Mouse (Mus musculus) layer of hippocampus, adult 9-11 months (tissue): ENCODE results near the gene Gm17428.

Source experiments
- DNase-seq: peaks from one replicate; pipeline ENCODE4 v3.0.0; 2022

Gene Gm17428

GRCm38 (mm10) chr14:55014991-55015766 lies 38.4 kb downstream of the Gm17428 start, which contains the start of gene Ngdn:
Ngdn (plus strand) TSS chr14:55015454.
- DNase-seq: peak; percentile 100

GRCm38 (mm10) chr14:55015767-55016111 lies 39.0 kb downstream of the Gm17428 start:
- DNase-seq: no peak

- no peak for DNase-seq
Measured at GRCm38 (mm10) chr14:55016876-55017275, 40.1 kb downstream of the Gm17428 start.

GRCm38 (mm10) chr14:55020394-55020793 lies 43.7 kb downstream of the Gm17428 start:
- DNase-seq: no peak

GRCm38 (mm10) chr14:55023011-55023410 lies 46.3 kb downstream of the Gm17428 start:
- DNase-seq: no peak

GRCm38 (mm10) chr14:55024236-55024635 lies 47.5 kb downstream of the Gm17428 start:
- no peak for DNase-seq

- no peak for DNase-seq
Measured at GRCm38 (mm10) chr14:55025527-55025926, 48.8 kb downstream of the Gm17428 start.
